Mouse (Mus musculus) embryonic facial prominence, embryonic 11.5 days (tissue): ENCODE measurements around the gene Creg1. TPM values are rescaled to one million over a fixed set of nuclear protein-coding genes. Genes with fewer than 3 reads are reported as not detected.
"Not testable (repeated sequence)": the region's sequence is repeated elsewhere in the genome, so short reads cannot be mapped to it uniquely, and the experiment has no call there.

Experiments used
- ATAC-seq: fragments of 200-750 bp; cut with Nextera tagmentation; replicated peaks from 2 replicates; pipeline ENCODE4 v1.8.0; 2017; ENCODE audit warnings: low read depth; ENCODE audit not compliant: insufficient number of reproducible peaks, low FRiP score, low TSS enrichment
- DNase-seq: peaks from one replicate; pipeline ENCODE4 v3.0.0-alpha.2; 2015; ENCODE audit warnings: low spot score
- H3K27ac ChIP-seq: fragments of 300-500 bp; sonication (generic); replicated peaks from 2 replicates; pipeline ENCODE4 v1.5.1; 2014; ENCODE audit warnings: mild to moderate bottlenecking, low read depth, low read length, control low read depth
- H3K27me3 ChIP-seq: fragments of 300-500 bp; sonication (generic); 2 replicates; pipeline ENCODE4 v1.6.1; 2014; ENCODE audit warnings: mild to moderate bottlenecking, low read length, moderate library complexity, mixed read lengths; ENCODE audit not compliant: control insufficient read depth, insufficient read depth
- H3K36me3 ChIP-seq: fragments of 300-500 bp; sonication (generic); replicated peaks from 2 replicates; pipeline ENCODE4 v1.6.1; 2014; ENCODE audit warnings: low read depth, mild to moderate bottlenecking, low read length, moderate library complexity, mixed read lengths; ENCODE audit not compliant: control insufficient read depth, insufficient read depth
- H3K4me1 ChIP-seq: fragments of 300-500 bp; sonication (generic); 2 replicates; pipeline ENCODE4 v1.6.1; 2014; ENCODE audit warnings: low read length, mixed read lengths; ENCODE audit not compliant: control insufficient read depth, insufficient read depth
- H3K4me2 ChIP-seq: fragments of 300-500 bp; sonication (generic); 2 replicates; pipeline ENCODE4 v1.6.1; 2014; ENCODE audit warnings: low read depth, mild to moderate bottlenecking, control low read depth, low read length, moderate library complexity
- H3K4me3 ChIP-seq: fragments of 300-500 bp; sonication (generic); 2 replicates; pipeline ENCODE4 v1.5.1; 2014; ENCODE audit warnings: low read depth, low read length, control low read depth
- H3K9ac ChIP-seq: fragments of 300-500 bp; sonication (generic); replicated peaks from 2 replicates; pipeline ENCODE4 v1.6.1; 2014; ENCODE audit warnings: mild to moderate bottlenecking, control low read depth, low read length
- H3K9me3 ChIP-seq: fragments of 300-500 bp; sonication (generic); replicated peaks from 2 replicates; pipeline ENCODE4 v1.6.1; 2016; ENCODE audit warnings: mild to moderate bottlenecking, low read length, inconsistent platforms, mixed read lengths; ENCODE audit not compliant: control insufficient read depth
- WGBS: fragments of 180-500 bp; shearing (Covaris S2); extraction: QIAGEN DNeasy Blood & Tissue Kit; methylation state at CpG from one replicate; pipeline ENCODE4 v1.1.7; 2014; 5-methylcytosine and 5-hydroxymethylcytosine counted together
- polyA plus RNA-seq: library from polyadenylated mRNA; unstranded; fragments of >200 nt; fragmentation: Nextera tagmentation; extraction: Ambion mirVana; gene quantifications from 2 replicates; pipeline ENCODE4 v1.2.1, GENCODE M21; 2014

The Creg1 gene
- polyA plus RNA-seq, 1 experiment from 2014 or later = 45.8 TPM

DNA sequence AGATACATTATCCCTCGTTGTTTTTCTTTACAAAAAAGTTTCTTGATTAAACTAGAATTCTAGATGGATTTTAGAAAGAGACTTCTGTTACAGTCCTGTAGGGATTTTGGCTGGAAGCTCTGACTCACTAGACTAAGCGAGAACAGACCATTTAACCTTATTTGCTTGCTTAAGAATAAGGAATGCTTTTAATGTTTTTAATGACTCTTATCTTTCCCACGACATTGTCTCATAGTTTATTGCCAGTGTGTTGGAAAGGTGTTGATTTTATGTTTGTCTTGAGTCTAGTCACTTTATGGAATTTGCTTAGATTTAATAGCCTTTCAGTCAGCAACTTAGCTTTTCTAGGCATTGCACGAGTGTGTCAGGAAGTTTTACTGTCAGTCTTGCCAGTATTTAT is 8.4 kb upstream of the Creg1 start:
- Histone ChIP-seq H3K4me1 (no peaks in the 10 kb centered on the region), H3K9ac (no peak overlapping the region), H3K9me3 (no peaks in the 10 kb centered on the region), H3K36me3 (no peaks in the 10 kb centered on the region), H3K27me3 (no peaks in the 10 kb centered on the region), H3K27ac (no peak overlapping the region), H3K4me3 (no peak overlapping the region), H3K4me2 (no peak overlapping the region)
- DNase-seq = no peak
- 65% methylated on average over 4 of the region's 4 CpGs for WGBS
- ATAC-seq = no peak

DNA sequence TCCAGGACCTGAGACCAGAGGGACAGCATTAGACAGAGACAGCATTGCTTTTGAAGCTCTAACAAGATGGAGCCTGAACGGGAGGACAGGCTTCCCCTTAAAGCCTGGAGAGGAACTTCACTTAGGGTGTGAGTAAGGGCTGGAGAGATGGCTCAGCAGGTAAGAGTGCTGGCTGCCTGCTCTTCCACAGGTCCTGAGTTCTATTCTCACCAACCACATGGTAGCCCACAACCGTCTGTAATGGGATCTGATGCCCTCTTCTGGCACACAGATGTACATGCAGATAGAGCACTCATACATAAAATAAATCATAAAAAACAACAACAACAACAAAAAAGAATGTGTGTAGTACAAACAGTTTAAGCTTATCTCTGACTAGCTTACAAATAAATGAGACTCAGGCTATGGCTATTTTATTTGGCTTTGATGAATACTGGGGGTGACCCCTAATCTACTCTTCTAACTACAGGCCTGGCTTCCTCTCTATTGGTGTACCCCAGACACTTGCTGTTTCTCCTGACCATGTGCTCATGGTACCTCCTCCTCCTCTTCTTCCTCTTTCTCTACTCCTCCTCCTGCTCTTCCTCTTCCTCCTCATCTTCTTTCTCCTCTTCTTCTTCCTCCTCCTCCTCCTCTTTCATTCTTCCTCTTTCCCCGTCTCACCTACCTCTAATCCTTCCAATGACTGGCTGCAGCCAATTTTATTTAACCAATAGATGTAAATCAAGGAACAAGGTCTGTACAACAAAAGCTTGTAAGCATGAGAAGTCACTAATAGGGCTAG is 1.8 kb upstream of the Creg1 start:
- H3K4me2 ChIP-seq = no peak overlapping the region

DNA sequence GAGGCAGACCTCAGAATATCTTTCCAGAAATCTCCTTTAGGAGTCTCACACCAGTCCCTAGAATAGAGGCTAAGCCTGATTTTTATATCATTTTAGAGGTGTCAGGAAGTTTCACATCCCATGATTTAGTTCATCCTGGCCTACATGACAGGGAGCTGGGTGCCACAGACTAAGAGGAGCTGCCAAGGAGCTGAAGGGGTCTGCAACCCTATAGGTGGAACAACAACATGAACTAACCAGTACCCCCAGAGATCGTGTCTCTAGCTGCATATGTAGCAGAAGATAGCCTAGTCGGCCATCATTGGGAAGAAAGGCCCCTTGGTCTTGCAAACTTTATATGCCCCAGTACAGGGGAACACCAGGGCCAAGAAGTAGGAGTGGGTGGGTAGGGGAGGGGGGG is 1.0 kb upstream of the Creg1 start:
- 71% methylated on average over 2 of the region's 2 CpGs for WGBS
- not testable (repeated sequence) for H3K27me3 ChIP-seq, H3K27ac ChIP-seq, H3K4me1 ChIP-seq, H3K4me2 ChIP-seq, ATAC-seq, H3K4me3 ChIP-seq, H3K36me3 ChIP-seq, H3K9ac ChIP-seq, H3K9me3 ChIP-seq, DNase-seq

More for the DNA sequence above, 1.8 kb upstream of the Creg1 start:
- Histone ChIP-seq H3K9ac (no peak overlapping the region), H3K27ac (no peak overlapping the region), H3K36me3 (no peaks in the 10 kb centered on the region), H3K9me3 (no peaks in the 10 kb centered on the region), H3K4me3 (no peak overlapping the region), H3K4me1 (no peaks in the 10 kb centered on the region), H3K27me3 (no peaks in the 10 kb centered on the region)
- ATAC-seq (no peak), DNase-seq (no peak)
- WGBS = 82% methylated on average over 3 of the region's 3 CpGs

DNA sequence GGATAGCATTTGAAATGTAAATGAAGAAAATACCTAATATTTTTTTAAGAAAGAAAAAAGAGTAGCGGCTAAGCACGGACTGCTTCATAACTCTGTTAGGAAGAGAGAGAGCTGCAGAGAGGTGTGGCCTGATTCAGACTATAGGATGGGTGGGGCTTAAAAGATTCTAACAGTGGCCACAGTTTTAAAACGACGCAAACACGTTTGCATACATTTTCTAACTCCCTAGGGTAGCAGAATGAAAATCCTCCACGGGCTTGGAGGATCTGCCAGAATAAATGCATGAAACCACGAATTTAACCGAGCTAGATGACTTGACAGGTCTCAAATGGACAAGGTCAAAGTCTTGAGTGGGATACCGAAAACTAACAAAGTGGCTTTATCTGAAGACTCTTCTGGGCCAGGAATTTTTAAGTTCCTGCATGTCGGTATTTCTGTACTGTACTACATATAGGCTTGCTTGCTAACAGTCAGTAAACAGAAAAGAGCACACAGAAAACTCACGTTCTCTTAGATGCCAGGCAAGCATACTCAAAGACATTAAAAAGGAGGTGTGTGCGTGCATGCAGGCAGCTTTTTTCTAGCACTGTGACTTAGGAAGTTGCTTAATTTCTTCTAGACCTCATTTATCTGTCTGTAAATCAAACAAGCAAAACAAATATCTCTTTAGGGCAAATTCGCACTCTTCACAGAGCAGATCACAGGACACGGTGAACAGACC is 472 bp upstream of the Creg1 start:
- no peaks in the 10 kb centered on the region for H3K4me1 ChIP-seq
- no peak for DNase-seq
- peak overlapping the region; percentile 78; the same call in 1 of the 2 replicates for H3K4me3 ChIP-seq
- H3K9ac ChIP-seq = no peak overlapping the region
- H3K27me3 ChIP-seq = no peaks in the 10 kb centered on the region
- 0 out of 2 replicates have a peak, but pooled peaks have one; percentile 16 for ATAC-seq
- 30% methylated on average over 14 of the region's 14 CpGs for WGBS
- peak overlapping the region; percentile 91 for H3K4me2 ChIP-seq
- no peaks in the 10 kb centered on the region for H3K9me3 ChIP-seq
- no peak overlapping the region for H3K27ac ChIP-seq
- no peaks in the 10 kb centered on the region for H3K36me3 ChIP-seq

DNA sequence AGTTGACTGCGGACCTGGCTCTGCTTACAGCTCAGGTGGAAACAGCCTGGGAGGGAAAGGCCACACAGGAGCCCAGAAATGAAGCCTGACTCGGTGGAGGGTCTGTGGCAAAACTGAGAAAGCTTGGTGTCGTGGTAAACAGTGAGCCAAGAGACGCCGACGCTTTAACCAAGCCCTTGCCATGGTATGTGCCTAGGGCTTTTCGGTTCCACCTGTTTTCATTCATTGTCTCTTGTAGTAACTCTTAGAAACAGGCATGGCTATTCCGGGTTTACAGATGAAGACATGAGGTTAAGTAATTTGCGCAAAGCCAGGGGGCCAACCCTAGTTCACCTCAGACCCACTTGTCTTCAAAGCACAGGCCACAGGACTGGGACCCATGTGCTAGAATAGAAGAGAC is 1.0 kb downstream of the Creg1 start:
- no peak for DNase-seq
- Histone ChIP-seq H3K27ac (no peak overlapping the region), H3K4me1 (no peaks in the 10 kb centered on the region), H3K27me3 (no peaks in the 10 kb centered on the region), H3K9me3 (no peaks in the 10 kb centered on the region), H3K4me3 (peak overlapping the region; percentile 78), H3K36me3 (no peaks in the 10 kb centered on the region), H3K4me2 (peak overlapping the region; percentile 91), H3K9ac (peak overlapping the region; percentile 71)
- 49% methylated on average over 9 of the region's 9 CpGs for WGBS
- ATAC-seq = no peak

DNA sequence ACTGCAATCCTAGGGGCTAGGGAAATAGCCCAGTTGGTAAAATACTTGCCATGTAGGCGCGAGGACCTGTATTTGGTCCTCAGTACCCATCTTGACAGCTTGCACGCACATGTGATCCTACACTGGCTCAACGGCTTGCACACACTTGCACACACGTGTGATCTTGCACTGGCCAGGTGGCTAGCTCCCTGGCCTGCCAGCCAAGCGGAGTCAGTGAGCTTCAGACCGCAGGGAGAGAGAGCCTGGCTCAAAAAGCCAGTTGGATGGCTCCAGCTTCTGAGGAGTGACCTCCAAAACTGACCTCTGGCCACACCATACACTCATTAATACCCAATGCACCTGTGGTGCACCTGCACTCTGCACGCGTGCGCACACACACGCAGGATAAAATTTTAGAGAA is 1.5 kb downstream of the Creg1 start:
- Histone ChIP-seq H3K9ac (no peak overlapping the region), H3K36me3 (no peaks in the 10 kb centered on the region), H3K4me2 (no peak overlapping the region), H3K4me1 (no peaks in the 10 kb centered on the region), H3K27ac (no peak overlapping the region), H3K27me3 (no peaks in the 10 kb centered on the region), H3K9me3 (no peaks in the 10 kb centered on the region), H3K4me3 (no peak overlapping the region)
- no peak for DNase-seq
- WGBS = 81% methylated on average over 11 of the region's 11 CpGs
- no peak for ATAC-seq

DNA sequence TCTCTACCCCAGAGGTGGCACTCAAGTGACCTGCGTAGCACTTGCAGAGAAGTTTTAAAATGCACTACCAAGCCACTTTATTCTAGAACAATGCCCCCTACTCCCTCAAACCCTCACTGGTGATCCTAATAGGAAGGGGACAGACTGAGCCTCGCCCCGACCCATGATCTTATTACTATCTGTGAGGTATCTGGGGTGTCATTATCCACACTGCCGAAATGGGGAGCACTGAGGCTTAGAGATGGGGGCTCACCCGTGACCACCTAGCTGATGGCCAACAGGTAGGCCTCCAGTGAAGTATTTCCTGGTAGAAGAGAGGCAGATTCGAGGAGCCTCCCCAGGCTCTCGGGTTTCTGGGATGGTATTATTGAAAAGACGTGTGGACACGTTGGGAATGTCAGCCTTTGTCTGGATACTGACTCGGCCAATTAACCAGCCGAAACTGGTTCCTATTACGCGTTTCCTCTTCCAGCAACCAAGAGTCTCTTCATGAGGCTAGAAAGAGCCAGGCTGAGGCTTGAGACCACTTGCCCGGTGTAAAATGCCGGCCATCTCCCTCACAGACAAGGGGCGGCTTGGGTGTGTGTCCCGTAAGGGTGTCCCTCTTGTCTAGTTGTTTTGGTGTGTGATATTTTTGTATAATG is 2.2 kb downstream of the Creg1 start:
- H3K4me3 ChIP-seq = no peak overlapping the region
- no peak for DNase-seq
- ATAC-seq = no peak
- no peak overlapping the region for H3K4me2 ChIP-seq
- H3K9ac ChIP-seq = no peak overlapping the region
- H3K9me3 ChIP-seq = no peaks in the 10 kb centered on the region
- WGBS = 70% methylated on average over 17 of the region's 17 CpGs
- H3K36me3 ChIP-seq = no peaks in the 10 kb centered on the region
- H3K4me1 ChIP-seq = no peaks in the 10 kb centered on the region
- no peak overlapping the region for H3K27ac ChIP-seq
- no peaks in the 10 kb centered on the region for H3K27me3 ChIP-seq
